Mouse (Mus musculus): ENCODE results near the gene Ikzf4.

Gene Ikzf4

GRCm38 (mm10) chr10:128613154-128613440, 32.7 kb downstream of the Ikzf4 start:
- in situ Hi-C loops (cut with MboI, MseI), result no loop called here

GRCm38 (mm10) chr10:128612433-128613153, 33.2 kb downstream of the Ikzf4 start:
- in situ Hi-C loops (cut with MboI, MseI), result no loop called here

GRCm38 (mm10) chr10:128606483-128606882, 39.3 kb downstream of the Ikzf4 start:
- in situ Hi-C loops (cut with MboI, MseI), result no loop called here

- in situ Hi-C loops (cut with MboI, MseI), result no loop called here
These were observed 43.2 kb downstream of the Ikzf4 start for GRCm38 (mm10) chr10:128602470-128603128.

GRCm38 (mm10) chr10:128601499-128601898, 44.3 kb downstream of the Ikzf4 start:
- in situ Hi-C loops (cut with MboI, MseI), result no loop called here

GRCm38 (mm10) chr10:128598476-128598875, 47.3 kb downstream of the Ikzf4 start:
- in situ Hi-C loops (cut with MboI, MseI), result no loop called here

- in situ Hi-C loops (cut with MboI, MseI), result no loop called here
These were observed 53.0 kb downstream of the Ikzf4 start for GRCm38 (mm10) chr10:128592797-128593196.

GRCm38 (mm10) chr10:128591436-128591835, 54.4 kb downstream of the Ikzf4 start:
- in situ Hi-C loops (cut with MboI, MseI), result no loop called here

- in situ Hi-C loops (cut with MboI, MseI), result no loop called here
These were observed 55.5 kb downstream of the Ikzf4 start for GRCm38 (mm10) chr10:128590193-128590690.

- in situ Hi-C loops (cut with MboI, MseI), result no loop called here
These were observed 56.2 kb downstream of the Ikzf4 start, which contains the start of gene Erbb3 for GRCm38 (mm10) chr10:128589464-128590192. TSS of gene Erbb3 (minus strand) at chr10:128589652.

GRCm38 (mm10) chr10:128588775-128589463, 56.9 kb downstream of the Ikzf4 start:
- in situ Hi-C loops (cut with MboI, MseI), result no loop called here

GRCm38 (mm10) chr10:128588136-128588535, 57.7 kb downstream of the Ikzf4 start:
- in situ Hi-C loops (cut with MboI, MseI), result no loop called here

- in situ Hi-C loops (cut with MboI, MseI), result no loop called here
These were observed 58.1 kb downstream of the Ikzf4 start for GRCm38 (mm10) chr10:128587697-128588096.

GRCm38 (mm10) chr10:128587120-128587519, 58.7 kb downstream of the Ikzf4 start:
- in situ Hi-C loops (cut with MboI, MseI), result no loop called here

- in situ Hi-C loops (cut with MboI, MseI), result no loop called here
These were observed 59.2 kb downstream of the Ikzf4 start for GRCm38 (mm10) chr10:128586546-128586945.

GRCm38 (mm10) chr10:128584386-128584785, 61.4 kb downstream of the Ikzf4 start:
- in situ Hi-C loops (cut with MboI, MseI), result no loop called here

- in situ Hi-C loops (cut with MboI, MseI), result no loop called here
These were observed 62.1 kb downstream of the Ikzf4 start for GRCm38 (mm10) chr10:128583644-128584043.

All from T-helper 1 cell (primary cell).